Mouse (Mus musculus) urinary bladder, postnatal 10 days (tissue): ENCODE measurements at regions not wholly inside any gene's neighbourhood (a gene's known extent, or its start where the extent isn't known, plus 50 kb on each side); places are given as distances from the start of the nearest gene placed in this dataset.
"Not testable (repeated sequence)": the region's sequence is repeated elsewhere in the genome, so short reads cannot be mapped to it uniquely, and the experiment has no call there.

Experiments used
- DNase-seq: peaks from one replicate; pipeline ENCODE4 v3.0.0; 2022; ENCODE audit warnings: low spot score

DNA sequence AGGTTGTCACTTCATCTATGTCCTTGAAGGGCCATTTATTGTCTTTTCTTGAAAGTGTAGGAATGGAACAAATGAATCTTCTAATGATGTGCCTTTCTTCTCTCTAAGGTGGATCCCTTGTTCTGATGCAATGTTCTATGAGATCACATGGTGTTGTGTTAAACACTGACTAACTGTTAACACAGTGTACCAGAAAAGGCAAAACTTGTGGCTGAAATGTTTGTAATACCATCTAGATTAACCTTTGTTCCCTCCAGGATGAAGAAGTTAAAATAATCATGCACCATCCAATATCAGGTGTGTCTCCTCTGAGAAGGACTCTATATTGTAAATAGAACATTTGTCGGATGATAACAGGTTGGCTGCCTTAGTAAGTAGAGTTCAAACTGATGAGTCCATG, 849.1 kb downstream of the Gm9195 start:
- DNase-seq, result no peak

DNA sequence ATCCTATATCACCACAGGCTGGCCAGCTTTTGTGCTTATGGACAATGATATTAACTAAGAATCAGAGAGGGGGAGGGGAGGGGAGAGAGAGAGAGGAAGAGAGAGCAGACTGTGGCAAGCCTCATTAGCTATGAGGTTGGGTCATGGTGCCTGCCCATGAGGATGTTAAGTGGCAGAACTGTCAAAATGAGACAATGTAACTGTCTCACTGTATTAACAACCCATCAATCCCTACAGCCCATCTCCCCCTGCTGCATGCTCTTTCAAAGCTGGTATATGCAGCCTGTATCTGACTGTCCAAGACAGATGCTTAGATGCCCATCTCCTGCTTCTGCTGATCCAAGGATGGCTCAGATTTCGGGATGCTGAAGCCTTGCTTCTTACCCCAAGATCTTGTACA, 852.6 kb downstream of the Gm9195 start:
- DNase-seq, result no peak

DNA sequence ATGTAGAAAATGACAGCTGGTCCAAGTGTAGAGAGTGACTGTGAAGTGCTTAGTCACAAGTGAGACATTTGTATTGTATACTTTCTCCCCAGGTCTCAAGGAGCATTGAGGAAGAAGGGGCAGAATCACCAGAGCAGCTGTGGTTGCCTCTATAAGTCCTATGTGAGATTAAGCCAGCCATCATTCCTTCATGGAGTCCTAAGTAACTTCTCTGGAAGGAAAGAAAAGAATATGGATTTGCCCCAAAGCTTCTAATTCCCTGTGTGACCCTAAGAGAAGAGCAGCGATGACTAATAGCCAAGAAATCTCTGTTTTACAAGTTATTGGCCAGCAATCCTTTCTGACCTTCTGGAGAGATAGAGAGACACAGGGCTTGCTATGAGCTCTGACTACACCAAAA, 856.5 kb downstream of the Gm9195 start:
- no peak for DNase-seq

DNA sequence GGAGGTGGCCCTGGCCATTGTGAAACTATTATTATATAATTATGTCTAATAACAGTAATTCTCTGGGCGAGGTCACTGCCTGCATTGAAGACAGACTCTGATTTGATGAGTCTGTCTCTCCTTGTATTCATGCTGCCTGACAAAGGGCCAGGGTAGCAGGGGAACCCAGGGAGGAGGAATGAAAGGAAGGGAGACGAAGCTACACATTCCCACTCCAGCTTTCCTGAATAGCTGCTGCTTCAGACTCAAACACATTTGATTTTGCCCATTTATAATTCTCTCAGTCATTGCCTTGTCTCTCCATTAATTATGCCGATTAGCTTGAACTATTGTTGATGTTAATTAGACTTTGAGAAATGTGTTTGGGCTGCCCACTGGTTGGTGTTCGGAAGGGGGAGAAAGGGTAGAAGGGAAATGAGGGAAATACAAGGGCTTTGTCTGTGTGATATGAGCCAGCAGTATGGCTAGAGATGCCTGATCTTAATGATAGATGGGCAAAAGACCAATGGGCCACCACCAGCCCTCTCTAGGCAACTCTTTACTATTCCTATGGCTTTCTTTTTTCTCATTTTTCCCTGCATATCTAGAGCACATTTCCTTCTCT, 881.8 kb downstream of the Gm9195 start:
- no peak for DNase-seq

DNA sequence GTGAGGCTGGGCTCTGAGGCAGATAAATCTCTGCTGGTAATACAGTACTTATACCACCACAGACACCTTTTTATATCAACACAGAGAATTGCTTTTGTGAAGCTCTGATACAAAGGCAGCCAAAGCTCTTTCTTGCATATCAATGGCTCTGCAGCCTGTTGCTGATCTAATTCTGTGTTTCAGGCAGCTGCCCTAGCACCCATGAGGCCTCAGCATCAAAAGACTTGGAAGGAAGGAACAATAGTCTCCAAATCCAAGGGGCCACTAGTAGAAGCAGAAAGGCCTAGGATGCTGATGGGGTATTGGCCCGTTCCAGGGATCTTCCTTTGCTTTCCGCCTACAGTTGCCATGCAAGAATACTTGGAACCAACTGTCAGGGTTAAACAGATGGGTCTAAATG, 887.9 kb downstream of the Gm9195 start:
- no peak for DNase-seq

DNA sequence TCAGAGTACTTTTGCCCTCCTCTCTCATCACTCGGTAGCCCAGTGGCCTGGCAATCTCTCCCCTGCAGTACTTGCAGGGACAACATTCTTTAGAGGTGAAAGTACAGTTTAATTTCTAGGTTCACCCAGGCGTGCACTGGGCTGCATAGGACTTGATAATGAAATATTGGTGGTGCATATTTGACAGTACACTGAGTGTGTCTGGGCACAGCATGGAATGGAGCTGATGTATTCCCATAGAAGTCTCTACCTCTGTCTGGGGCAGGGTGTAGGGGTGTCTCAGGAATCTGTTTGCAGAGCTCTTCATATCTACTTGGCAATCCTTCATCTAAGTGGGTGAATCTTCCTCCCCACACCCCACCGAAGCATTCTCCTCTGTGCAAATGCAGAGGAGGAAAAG, 893.8 kb downstream of the Gm9195 start:
- DNase-seq, result no peak

DNA sequence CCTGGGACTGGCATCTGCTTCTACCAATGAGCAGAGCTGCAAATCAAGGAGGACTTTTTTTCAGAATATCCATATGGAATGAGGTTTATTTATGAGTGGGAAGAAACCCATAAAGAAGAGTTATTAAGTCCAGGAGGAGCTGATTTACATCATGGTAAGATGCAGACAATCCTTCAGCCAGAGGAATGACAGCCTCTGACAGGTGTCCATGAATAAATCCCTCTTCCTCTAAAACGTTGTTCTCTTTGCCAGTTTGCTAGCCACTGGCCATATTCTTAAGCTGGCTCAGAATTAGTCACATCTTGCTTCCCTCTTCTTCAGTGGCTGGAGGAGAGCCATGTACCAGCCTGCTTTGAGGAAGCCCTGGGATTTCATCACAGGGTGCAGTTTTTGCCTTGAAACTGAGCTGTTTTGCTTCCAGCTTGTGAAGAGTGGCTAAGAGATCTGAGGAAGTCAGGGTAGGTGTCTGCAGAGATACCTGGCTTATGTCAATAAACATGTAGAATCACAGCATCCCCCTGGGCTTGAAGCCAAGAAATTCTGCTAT, 902.9 kb downstream of the Gm9195 start:
- DNase-seq, result no peak

DNA sequence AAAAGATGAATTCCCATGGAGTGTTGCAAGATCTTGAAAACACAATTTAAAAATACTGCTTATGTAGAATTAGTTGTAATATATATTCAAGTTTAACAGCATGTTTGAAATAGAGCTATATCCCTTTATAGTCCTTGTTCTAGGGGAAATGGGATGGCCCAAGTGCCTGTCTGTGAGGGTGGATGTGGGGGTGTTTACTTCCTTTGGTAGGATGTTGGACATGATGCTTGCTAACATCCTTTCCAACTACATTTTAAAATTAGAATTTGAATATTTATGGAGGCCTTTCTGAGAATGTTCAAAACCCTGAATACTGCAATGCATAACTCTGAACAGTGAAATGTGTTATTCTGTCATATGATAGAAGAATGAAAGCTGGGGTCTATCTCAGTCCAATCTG, 903.6 kb downstream of the Gm9195 start:
- no peak for DNase-seq

DNA sequence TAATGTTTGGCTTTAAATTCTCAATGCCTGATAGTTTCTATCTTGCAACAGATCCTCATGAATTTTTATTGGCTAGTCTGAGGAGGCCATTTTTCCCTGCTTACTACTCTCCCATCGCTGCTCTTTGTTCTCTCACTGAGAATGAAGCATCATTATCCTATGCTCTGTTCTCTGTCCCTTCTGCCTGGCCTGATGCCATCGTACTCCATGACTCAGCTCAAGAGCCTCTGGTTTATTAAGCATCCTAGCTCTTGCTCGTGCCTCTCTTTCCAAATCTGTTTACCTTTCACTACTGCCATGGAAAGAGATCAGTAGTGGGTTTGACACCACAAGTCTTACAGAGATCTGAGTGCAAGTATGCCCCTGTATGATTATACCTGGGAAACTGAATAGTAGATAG, 926.8 kb downstream of the Gm9195 start:
- DNase-seq, result no peak

DNA sequence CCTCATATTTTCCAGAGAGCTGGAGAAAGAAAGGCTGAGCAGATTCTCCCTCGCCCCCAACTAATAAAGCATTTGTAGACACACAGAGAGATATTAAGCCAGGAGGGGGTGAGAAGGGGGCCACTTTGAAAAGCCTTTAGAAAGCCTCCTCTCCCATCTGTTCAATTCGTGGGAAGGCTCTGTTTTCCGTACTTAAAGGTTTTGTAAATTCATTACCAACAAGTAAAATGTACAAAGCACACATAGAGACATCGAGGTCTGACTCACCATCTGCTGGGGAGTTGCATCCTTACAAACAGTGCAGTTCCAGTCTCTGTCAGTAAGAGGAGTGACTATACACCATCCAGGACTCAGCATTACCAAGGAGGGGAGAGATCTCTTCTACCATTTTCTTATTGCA, 929.7 kb downstream of the Gm9195 start:
- DNase-seq, result no peak

DNA sequence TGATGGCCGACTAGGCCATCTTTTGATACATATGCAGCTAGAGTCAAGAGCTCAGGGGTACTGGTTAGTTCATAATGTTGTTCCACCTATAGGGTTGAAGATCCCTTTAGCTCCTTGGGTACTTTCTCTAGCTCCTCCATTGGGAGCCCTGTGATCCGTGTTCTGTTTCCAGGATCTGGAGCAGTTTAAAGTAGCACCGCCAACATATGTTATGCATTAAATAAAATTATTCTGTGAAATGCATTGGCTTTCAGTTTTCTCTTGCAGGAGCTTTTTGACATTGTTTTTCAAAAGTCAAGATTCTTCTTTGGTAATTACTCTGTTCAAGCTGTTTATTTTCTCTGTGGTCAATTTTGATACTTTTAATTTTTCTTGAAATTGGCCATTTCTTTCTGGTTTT, 937.3 kb downstream of the Gm9195 start:
- DNase-seq, result not testable (repeated sequence)

DNA sequence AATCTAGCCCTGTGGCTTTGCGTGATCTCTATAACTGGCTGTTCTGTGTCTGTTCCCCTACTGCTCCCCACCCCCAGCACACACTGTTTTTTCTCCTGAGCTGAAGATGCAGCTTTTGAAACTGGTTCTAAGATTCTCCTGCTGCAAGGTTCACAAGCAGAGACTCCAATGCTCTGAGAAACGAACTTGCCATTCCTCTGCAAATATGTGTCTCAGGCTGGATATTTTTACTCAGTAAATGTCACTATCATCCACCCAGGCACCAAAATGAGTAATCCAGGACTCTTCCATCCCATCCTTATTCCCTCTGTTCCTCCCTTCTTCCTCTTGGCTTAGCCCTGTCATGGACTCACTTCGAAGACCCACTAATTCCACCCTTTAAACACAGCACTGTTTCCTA, 943.9 kb upstream of the Fam160b2 start:
- no peak for DNase-seq

DNA sequence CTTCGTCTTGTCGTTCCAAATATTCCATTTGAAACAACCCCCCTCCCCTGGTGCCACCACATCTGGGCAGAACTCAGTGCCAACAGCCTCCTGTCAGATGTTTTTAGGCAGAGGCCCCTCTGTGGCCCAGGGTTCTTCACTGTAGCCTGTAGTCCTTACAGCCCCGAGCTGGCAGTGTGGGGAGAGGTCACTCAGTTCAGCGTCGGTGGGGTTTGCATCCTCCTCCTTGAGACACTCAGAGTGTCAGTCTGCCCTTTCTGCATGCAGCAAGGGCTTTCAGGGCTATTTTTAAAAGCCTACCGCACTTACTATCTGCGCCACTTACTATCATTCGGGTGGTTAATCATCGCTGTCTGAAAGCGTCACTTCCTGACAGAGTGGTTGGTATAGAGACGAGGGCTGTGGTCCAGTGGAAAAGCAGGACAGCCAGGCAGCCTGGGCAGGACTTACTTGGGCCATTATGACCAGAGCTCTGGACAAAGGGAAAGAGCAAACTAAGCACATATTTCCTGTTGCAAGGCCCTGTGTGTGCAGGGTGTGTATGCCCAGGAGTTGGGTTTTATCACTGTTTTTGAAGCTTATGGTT, 932.5 kb upstream of the Fam160b2 start:
- no peak for DNase-seq

DNA sequence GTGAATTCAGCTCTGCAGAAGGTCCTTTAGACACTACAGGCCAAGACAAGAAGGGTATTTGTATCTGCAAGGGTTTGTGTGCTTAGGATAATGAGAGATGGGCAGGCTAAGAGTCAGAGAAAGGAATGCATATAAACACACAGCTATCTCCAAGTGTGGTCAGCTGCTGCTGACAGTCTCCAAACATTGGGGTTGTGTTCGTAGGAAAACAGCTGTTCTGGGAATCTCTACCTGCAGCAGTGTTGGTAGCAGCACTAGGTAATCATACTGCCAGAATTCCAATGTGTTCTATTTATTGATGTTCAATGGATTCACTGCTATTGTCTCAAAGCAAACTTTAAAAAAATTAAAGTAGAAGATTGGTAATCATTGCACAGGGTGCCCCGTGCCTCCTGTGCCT, 931.7 kb upstream of the Fam160b2 start:
- DNase-seq, result no peak

DNA sequence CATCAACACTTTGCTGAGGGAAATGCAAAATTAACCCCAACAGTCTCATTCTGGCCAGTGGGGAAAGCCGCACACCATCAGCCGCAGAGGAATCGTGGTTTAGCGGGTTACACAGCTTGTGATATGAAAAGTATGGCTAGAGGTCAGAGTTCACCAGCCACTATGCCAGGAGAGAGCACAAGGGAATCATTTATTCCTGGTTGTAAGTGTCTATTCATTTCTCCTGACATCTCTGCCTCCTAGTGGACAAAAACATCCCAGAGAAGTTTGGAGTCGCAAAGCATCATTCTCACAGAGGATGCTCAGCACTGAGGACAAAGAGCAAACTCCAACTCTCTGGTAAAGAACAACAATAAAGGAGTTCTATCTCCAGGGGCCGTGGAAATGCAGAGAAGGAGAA, 930.8 kb upstream of the Fam160b2 start:
- DNase-seq, result no peak

DNA sequence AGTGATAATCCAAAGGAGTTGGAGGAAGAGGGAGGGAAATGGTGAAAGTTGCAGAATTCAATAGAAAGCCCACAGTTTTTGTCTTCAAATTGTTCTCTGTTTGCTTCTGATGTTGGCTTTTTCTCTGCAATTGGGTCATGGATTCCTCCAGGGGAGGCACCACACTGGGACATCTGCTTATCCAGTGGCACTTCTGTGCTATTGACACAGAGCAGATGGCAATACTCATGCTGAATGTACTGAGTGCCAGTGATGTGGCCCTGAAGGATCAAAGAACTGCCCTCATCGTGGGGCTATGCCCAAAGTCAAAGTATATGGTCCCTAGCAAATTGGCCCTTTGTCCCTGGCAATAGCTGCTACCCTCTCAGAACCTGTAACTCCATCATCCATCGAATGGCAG, 918.9 kb upstream of the Fam160b2 start:
- DNase-seq, result no peak

DNA sequence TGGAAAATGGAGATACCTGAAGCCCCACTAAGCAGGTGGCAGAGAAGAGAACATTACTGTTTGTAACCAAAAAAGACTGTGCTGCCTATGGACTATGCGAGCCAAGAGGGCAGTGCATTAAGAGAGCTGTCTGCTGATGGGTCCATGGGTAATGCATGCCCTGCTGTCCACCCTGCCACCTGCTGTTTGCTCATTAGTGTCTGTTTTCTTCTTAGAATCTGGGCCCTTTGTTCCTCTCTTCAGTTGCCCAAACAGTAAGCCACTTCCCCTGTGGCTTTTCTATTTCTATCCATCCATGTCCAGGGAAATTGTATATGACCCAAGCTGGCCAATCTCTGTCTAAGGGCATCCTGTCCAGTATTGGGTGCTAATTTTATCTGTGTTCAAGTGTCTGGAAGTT, 901.2 kb upstream of the Fam160b2 start:
- no peak for DNase-seq

DNA sequence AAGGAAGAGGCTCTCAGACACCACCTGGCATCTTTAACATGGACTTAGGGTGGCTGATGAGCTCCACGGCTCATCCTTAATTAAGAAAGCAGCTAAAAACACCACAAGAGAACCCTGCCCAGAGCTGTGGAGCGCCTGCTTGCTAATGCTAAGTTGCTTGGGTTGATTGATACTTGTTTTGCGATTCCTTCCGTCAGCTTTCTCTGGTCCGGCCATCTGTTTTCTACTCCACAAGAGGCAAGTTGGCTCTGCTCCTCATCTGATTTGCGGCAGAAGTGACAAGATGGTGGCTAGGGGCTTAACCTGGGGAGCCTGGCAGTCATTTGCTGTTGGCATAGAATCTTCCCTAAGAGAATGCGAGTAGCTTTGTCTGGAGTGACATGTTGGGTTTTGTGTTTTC, 891.6 kb upstream of the Fam160b2 start:
- DNase-seq, result no peak

DNA sequence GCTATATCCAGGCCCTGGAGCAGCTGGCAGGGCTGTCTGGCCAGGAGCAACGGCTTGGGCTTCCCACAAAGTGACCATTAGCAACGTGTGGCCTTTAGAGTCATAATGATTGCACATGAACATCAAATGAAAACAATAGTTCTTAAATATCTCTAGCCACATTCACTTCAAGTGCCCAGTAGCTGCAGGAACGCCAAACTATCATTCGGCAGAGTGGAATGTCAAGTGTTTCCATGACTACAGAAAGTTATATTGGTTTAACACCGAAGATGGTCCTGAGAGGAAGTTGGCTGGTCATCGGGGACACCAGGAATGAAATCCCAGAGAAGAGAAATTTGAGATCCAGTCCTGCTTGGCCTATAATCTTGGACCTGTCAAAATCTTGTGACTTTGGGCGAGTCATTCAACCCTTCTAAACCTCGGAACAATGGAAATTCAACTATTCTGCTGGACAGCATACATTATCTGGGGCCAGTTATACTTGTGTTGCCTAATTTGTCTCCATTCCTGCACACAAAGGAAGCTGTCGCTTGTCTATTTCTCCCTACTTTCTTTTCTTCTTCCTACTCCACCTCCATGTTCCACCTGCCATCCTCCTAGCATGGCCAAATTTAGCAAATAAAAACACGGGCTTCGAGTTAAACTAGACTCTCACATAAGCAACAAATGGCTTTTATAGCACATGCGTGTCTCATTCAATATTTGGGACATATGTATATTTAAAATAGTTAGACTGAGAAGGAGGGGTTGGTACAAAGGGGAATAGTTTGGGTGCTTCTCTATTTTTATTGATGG, 886.7 kb upstream of the Fam160b2 start:
- no peak for DNase-seq

DNA sequence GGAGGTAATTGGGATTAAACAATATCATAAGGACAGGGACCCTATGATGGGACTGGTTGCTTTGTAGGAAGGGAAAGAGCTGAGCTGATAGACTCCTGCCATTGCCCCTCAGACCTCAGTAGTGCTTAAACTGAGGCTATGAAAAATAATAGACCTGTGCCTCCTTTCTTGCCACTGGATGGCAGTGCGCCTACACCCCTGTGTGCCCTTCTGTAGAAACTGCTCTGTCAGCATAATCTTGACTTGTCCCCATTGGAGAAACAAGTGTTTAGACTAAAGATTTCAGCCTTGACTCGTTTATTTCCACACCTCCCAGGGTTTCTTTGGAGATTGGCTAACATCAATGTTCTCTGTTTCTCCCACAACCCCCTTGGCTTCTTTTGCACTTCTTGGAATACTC, 876.0 kb upstream of the Fam160b2 start:
- no peak for DNase-seq

DNA sequence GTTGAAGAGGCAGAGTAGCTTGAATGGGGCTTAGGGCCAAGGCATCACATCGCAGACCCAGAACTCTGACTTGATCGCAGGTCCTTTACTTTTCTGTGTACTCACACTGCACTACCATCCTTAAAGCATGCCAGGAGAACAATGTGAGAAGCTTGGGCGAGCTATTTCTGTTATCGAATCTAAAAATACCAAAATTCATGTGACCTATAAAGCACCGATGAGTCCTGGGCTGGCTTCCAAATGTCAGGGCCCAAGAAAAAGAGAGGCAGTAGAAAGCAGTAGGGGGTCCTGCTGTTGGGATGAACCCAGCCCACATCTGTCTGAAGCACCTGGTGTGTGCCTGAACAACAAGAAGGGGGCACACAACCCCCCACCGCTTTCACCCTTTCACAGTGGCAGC, 874.3 kb upstream of the Fam160b2 start:
- DNase-seq, result no peak

DNA sequence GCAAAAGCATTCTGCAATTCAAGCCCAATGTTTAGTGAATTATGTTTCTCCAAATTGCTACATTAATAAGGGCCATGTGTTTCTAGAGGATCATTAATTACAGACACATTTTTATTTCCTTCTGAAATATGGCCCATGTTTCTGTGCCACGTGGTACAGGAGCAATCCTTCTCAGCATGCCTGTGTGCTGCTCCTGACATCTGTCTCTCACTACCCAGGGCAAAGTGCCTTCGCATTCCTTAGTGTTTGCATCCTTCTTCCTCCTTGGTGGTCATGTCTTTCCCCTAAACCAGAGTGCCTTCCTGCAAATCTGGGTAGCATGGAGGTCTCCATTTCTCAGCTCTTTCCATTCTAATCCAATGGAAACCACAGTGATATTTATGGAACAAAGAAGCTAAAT, 832.7 kb upstream of the Fam160b2 start:
- no peak for DNase-seq
